Mouse (Mus musculus) c-Kit-positive CD71-negative TER-119-negative erythroid progenitor cells, embryonic 14.5 days (primary cell): ENCODE results near the gene Arhgef28.
"Not testable (repeated sequence)": the region's sequence is repeated elsewhere in the genome, so short reads cannot be mapped to it uniquely, and the experiment has no call there.

Source experiments
- DNase-seq: peaks from one replicate; pipeline ENCODE4 v3.0.0-alpha.2; 2013; ENCODE audit warnings: low read depth

The Arhgef28 gene

DNA sequence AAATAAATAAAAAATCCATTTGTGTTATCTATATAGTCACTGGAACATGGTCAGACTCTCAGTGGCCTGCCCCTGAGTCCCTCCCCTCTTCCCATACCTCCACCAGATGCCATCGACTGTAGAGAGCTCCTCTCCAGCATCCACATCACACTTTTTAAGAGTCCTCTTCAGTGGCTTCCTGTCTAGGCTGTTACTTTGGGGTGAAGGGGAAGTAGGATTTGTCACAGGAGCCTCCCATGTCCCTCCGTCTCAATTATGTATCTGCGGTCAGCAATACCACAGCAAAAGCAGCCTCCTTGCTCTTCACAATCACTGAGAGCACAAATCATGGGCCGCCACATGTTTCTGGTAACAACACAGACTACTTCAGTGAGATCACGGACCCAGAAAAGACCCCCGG is 135.8 kb downstream of the Arhgef28 start:
- DNase-seq, result peak; percentile 5

DNA sequence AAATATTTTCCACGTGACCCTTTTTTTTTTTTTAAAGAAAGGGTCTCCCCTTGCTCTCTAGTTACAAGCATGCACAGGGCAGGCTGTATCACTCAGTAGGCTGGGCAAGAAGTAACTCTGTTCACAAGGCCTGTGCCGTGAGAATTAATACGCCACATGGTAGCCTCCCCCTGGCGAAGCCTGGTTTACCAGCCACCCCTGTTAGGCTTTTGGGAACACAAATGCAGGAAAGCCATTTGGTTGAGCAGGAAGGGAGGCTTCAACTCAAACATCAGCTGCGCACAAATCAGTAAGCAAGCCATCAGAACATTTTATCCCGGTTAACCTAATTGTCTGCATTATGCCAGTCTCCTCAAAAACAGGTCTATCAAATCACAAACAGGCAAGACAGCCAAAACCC is 136.6 kb downstream of the Arhgef28 start:
- no peak for DNase-seq

DNA sequence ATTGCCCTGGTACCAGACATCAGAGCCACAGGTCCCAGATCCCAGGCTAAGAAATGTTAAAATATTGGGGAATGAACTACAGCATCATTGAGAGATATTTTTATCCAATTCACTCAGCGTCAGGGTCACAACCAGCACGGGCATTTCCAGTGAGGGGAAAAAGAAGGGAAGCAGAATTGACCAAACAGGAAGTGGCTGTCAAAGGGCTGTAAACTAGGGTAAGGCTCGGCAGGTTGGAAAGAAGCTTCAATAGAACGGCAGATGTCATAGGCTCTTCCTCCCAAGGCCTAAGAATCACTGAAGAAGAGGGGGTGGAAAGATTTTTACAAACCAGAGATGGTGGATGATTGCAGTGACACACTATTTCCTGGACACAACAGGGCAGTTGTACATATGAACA is 143.4 kb downstream of the Arhgef28 start:
- DNase-seq, result no peak

DNA sequence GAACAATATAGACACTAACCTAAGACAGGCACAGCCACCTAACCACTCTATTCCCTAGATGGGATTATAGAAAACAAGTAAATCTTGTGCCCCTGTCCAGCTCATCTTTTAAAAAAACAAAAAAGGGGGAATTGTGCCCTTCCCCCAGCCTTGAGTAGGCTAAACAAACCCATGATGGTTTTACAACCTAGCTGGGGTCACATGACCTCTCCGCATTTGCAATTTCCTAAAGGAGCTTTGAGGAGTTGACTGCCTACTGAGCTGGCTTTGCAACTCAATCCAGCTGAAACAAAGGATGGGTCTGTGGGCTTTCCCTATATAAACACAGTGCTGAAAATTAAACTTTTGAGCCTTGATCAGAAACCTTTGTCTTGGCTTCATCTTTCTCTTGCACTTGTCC is 146.1 kb downstream of the Arhgef28 start:
- DNase-seq, result not testable (repeated sequence)

DNA sequence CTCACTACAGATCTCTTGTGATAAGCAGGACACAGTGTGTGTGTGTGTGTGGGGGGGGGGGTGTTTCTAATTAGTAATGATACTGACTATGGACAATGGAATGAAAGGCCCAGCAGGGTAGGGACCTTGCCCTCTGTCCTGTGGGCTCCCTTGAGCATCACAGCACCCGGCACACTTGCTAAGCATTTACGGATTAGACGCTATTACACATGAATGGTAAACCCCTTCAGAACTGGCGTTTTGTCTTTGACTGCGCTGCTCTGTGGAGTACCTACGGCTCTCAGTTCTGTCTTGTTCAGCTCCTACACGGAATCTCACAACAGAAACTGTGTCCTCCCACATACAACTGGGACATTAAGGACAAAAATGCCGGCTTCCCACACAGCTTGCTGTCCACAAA is 151.0 kb downstream of the Arhgef28 start:
- no peak for DNase-seq

DNA sequence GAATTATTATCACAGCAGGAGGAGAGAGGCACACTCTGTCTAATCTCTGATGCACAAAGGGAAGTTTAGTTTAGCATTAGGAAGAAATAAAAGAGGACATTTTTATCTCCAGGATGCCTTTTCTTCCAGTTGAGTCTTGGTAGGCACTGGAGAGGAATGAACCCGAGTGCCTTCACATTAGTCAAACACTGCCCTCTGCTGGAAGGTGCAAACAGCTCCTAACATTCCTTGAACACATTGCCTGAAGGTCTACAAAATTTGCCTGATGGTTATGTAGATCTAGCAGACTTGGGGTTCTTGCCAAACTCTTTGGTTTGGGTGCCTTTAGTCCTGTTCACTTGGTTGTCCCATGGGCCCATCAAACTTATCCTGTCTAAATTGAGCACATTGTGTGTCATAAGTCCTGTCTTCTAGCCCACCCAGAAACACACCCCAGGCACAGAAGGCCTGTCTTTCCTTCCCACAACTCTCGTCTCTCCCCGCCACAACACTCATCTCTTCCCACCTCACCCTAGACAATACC is 165.6 kb downstream of the Arhgef28 start:
- peak; percentile 35 for DNase-seq

DNA sequence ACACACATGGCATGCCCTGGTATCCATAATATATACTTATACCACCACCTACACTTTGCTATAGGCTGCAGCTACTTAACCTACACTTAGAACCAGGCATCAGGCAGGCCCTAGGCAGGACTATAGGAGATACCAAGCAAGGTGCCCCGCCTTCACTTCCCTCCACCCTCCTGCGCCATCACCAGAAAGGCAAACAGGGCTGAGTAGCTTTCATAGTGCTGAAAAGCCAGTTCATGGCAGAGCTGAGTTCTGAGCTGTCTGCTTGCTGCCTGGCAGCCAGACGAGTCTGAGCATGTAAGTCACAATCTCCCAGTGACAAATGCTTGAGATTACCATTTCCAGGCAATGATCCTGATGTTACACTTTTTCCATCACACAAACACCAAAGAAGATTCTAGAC is 167.5 kb downstream of the Arhgef28 start:
- DNase-seq, result no peak

DNA sequence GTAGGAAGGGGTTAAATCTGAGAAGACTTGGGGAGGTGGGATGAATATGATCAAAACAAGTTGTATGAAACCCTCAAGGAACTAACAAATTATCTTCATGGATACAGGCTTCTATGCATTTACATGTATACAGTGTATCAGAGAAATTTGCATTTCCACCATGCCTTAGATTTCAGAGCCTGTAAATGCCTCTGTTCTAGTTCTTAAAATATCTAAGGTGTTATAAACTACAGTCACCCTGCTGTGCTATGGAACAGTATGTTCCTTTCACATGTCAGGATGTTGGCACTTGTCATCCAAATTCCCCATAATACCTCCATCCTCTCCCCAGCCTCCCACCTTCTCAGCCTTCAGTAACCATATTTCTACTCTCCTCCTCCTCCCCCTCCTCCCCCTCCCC is 168.5 kb downstream of the Arhgef28 start:
- DNase-seq, result no peak

DNA sequence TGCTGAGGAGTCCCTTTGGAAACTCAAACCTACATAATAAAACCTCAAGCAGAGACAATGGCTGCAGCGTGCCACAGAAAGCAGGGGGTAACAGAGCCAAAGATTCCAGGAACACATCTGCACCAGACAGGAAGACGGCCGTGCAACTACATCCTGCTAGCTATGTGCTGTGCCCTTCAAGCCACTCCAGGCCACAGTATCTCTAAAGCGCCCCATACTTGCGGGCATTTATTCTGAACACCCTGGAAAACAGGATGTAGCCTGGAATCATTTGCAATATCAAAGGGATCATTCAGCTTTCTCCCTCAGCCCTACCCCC is 174.6 kb downstream of the Arhgef28 start:
- DNase-seq, result no peak

DNA sequence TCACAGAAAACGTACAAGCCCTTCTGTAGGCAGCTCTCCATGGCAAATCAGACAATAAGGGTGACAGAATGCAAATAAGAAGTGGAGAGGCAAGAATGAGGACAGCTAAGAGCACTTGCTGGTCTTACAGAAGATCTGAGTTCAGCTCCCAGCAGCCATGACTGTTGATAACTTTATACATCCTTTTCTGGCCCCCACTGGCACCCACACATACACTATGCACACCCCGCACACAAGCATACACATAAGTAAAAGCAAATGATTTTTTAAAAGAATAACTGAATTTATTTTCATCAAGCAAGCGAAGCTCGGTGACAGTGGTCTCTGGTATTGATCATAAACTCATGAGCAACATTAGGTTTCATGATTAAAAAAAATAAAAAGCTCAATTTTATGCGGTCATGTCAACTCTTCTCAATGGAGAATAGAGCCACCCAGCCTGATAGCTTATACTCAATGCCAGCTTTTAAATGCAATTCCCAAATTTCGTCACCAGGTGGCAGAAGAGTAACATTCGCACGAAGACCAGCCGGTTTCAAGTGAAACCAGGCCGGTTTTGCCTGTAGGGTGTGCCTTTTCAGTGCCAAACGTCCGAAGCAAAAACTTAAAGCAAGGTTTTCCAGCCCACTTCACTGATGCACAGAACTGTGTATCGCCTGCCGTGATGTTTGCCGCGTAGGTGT is 175.1 kb downstream of the Arhgef28 start:
- DNase-seq, result peak; percentile 82

DNA sequence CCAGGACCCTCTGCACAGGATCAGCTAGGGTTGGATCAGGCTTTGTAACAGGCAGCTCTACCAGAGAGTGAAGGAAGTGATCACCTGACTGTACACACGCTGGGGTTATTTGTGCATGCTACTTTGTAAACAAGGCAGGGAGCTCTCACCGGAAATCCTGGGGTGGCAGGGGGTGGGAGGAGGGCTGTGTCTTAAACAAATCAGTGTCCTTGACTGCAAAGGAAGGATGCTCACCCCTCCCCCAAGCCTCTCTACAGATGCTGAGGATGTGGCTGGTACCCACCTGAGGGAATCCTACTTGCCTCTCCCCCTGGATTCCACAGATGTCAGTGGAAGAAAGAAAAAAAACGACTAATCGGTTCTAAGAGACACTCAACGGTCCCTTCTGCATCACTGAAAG is 176.2 kb downstream of the Arhgef28 start:
- DNase-seq, result no peak

DNA sequence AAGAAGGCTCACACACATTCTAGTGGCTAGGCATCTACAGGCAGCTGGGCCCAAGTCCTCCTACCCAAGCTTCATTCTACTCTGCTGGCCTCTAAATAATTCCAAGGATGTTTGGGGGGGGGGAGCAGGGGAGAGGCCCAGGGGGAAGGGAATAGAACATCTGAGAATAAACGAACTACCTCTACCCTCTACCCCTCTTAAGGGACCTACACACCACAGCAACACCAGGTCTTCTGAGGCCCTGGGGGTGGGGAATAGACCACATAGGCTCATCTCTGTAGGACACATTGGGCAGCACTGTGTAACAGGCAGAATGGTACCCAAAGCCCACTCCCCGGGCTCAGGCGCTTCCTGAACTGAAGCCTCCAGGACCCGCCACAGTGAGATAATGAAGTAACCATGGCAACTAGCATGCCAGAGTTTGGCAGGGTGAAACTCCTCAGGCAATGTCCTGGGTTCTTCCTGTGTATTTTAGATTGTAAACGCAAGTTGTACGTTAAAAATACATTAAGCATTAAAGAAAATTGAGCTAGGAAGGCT is 177.5 kb downstream of the Arhgef28 start:
- no peak for DNase-seq

DNA sequence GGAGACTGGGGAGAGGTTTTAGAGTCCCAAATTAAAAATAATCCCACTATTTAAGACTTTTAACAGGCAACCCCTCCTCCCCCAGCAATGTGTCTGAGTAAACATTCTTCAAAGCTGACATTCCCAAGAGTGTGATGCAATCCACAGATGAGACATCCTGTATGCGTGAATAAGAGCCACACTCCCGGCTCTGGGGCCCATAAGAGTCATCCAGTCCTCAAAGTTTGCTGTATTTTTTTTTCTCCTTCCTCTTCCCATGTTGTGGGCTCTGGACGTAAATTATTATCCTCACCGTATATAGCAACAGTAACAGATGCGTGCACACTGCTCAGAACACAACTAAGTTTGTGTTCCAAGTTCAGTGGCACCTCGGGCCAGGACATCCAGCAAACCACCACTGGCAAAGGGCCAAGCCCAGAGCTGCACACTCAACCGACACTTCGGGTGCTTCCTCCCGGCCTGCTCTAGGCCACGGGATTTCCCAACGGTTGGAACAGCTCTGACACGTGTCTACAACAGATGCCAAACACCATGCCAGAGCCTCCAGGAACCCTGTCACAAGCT is 178.5 kb downstream of the Arhgef28 start:
- DNase-seq, result no peak

DNA sequence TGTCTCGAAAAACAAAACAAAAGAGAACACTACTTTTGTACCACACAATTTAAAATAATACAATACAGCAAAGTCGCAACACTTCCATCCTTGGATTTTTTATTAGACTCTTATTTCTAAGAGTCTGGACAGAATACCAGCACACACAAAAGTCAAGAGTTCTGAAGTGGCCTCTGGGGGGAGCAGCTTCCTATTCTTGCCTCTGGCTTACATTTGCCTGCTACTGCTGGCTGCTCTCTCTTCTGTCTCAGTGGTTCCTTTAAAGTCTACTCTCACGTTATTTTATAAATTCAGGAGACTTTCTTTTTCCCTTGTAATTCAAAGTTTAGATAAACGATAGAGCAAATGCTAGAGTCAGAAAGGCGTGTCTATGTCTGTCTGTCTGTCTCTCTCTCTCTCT is 179.1 kb downstream of the Arhgef28 start:
- DNase-seq, result no peak

DNA sequence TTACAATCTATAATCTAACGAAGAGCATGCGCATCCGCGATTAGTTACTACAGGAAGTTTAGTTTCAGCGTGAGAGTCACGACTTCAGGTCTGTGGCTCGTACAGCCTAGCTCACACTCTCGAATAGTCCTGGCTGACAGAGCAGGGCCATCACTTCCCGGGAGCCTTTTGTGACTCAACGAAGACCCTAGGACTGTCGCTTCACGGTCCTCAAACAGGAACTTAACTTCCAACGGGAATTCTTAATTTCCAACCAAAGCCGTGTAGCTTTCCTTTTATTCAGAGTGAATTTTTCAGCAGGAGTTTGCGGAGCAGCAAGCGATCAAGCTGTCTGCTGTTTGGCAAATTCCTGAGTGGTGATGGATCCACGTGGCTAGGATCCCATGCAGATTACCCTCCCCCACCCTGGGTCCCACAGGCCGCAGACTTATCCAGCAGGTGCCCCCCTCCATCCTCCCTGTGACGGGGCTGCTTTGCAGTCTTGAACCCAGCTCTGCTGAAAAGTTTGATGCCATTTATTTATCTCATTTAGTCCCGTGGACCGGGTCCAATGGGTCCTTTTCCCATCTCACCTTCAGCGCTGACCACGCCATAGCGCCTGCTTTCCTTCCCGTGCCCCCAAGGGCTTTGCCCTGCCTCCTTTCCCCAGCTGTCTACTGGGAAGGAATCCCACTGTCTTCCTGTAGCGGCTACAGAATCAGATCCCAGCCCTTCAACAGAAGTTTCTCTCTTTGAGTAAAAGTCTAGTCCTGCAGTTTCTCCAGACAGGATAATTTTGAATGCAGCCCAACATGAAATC is 180.3 kb downstream of the Arhgef28 start:
- no peak for DNase-seq

DNA sequence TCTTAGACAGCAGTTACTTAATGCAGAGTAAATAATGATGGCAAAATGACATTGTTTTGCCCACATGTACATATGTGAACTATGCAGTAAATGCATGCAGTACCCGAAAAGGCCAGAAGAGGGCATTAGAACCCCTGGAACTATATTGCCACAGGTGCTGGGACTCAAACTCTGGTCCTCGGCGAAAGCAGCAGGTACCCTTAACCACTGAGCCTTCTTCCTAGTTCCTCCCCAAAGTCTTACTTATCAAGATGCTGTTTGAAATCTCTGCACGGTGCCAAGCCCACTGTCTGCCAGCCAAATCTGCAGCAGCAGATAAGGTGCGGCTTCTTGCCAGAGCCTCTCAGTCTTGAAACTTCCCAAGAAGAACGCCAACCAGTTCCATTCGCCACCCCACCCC is 181.1 kb downstream of the Arhgef28 start:
- DNase-seq, result no peak

DNA sequence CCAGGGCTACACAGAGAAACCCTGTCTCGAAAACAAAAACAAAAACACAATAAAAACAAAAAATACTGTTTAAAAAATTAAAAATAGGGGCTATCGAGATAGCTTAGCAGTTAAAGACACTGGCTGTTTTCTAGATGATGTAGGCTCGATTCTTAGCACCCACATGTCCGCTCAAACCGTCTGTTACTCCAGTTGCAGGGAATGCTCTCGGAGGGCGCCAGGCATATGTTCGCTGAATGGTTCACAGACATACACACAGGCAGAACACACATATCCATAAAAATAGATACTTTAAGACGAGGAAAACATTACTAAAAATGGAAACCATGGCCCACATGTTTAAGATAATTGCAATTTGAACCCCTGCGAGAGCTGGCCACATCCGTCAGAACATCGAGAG is 181.6 kb downstream of the Arhgef28 start:
- DNase-seq, result no peak

DNA sequence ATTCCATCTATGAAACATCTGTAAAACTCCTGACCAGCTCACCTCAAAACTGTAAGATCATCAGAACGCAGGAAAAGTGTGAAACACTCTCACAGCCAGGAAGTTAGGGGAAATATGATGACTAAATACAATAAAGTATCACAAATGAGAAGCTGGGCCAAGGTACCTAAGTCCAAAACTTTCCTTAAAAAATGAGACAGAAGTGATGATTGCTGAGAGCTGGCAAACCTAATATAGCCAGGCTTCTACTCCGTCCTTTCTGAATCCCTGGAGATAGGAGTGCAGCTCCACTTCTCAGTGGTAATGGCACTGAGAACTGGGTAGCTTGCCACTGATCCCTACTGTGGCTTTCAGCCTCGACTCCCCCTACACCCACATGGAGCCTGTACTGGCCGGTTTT is 184.3 kb downstream of the Arhgef28 start:
- no peak for DNase-seq

DNA sequence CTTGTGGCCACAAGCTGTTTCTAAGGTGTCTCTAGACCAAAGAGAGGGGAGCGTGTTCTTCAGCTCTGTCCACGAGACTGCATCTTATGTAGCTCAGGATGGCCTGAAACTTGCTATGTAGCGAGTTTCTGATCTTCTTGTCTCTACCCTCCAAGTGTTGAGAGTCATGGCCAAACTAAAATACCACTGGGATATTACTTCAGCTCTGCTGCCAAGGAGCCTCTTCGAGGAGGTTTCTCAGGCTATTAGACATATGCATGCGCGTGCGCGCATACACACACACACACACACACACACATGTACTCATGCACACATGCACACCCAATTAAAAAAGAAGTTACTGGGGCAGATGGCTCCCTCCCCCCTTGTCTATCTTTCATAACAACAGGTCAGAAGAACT is 187.4 kb downstream of the Arhgef28 start:
- not testable (repeated sequence) for DNase-seq

DNA sequence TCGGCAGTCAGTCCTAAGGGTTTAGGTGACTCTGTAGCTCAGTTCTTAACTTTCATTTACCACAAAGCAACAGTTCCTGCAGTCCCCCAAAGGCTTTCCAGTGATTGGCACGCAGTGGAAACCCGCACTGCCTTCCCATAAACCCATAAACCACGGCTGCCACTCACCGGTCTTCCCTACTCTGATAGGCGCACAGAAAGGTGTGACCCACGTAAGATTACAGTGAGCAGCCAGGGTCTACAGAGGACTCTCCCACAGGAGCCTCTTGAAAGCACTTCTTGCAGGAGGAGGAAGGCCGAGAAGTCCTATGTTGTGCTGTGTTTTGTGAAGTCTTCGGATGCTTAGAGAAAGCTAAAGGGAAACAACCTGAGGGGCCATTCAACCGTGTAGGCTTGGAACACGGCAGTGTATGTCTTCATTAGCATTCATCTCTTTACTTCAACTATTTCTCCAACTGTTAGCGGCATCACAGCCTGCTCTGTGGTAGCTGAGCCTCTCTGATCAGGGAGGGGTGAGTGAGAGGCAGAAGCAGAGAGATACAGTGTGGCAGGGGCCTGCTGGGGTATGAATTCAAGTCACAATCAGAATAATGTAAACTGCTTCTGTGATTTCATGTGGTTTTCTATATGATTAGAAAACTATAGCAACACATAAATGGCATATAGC is 189.2 kb downstream of the Arhgef28 start:
- DNase-seq, result no peak

DNA sequence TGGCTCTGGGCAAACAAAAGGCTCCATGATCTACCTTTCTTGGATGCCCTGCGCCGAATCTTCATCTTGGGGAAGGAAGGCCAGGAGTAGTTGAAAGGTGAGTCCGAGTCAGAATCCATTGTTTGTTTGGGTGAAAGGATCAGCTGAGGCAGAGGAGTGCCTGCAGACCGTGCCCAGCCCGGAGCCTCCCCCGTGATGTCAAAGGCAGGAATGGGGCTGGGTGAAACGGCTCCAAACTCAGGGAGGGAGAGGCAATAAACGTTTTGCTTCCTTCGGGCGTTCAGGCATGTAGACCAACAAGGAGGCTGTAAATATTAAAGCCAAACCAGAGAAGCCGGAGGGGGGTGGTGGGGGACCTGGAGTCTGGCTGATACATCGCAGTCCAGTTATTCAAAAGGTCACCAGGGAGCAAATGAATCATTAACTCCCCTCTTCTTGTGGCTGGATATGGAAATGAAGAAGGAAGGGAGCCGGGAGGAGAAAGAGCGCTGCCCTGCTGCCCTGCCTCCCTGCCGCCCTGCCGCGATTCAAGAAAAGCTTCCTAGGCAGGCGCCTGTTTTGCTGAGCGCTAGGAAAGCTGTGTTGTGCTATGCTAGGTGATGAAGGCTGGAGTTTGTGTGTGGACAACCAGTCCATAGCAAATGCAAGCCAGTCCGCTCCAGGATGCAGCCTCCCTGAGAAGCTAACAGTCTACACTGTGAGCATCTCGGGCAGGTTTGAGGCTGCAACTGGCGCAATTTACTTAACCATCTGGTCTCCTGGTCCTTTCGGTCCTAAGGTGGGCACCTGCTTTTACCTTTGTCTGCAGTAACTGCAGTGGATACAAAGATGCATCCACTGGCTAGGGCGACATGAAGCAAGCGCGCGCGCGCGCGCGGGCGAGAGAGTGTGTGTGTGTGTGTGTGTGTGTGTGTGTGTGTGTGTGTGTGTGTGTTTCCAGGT is 190.0 kb downstream of the Arhgef28 start:
- no peak for DNase-seq
